Mouse (Mus musculus): ENCODE data around the gene Ube2a. TPM values are rescaled to one million over a fixed set of nuclear protein-coding genes. Genes with fewer than 3 reads are reported as not detected.

Gene Ube2a
- total and polyA plus RNA-seq, 2 experiments from 2014 or later, result 40.4 to 110 TPM

DNA sequence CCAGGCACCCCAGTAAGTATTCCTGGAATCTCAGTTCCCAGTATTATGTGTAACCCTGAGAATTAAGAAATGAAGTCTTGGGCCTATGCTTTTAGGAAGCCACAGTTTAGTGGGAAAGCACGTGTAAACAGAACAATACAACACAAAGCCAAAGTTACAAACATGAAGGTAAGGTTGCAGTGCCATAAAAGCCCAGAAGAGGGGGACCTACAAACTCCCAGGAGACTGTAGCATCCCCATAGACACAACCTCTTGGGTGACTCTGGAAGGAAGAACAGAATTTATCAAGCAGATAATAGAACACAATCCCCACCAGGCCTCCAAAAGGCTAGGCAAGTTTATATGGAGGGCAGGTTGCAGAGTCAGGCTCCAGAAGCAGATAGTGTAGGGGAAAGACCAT, 56.9 kb downstream of the Ube2a start:
- 44% methylated on average over 1 of the region's 1 CpGs for WGBS
- H3K36me3 ChIP-seq (ENCODE audit: insufficient read depth, low read length), result no peaks in the 10 kb centered on the region; the same call in 1 of the 2 replicates
- ATAC-seq (ENCODE audit: low FRiP score), result no peak
- no peak overlapping the region for H3K4me3 ChIP-seq (ENCODE audit: low read depth, low read length)
- peak; percentile 55; the same call in 1 of the 2 replicates for TF ChIP-seq CTCF (IDR thresholded peaks at IDR 0.05)
- no peak overlapping the region for H3K9ac ChIP-seq (replicated peaks; ENCODE audit: low read length, poor library complexity, severe bottlenecking)
- H3K4me1 ChIP-seq (ENCODE audit: insufficient read depth, low read length), result no peaks in the 10 kb centered on the region
- H3K9me3 ChIP-seq (ENCODE audit: low read length), result no peaks in the 10 kb centered on the region
- H3K27ac ChIP-seq (ENCODE audit: low read depth, low read length), result no peak overlapping the region
- no peak overlapping the region for H3K4me2 ChIP-seq (ENCODE audit: low read depth, low read length, poor library complexity, severe bottlenecking)
- peak; percentile 2 for DNase-seq (ENCODE audit: low spot score)
- no peaks in the 10 kb centered on the region for H3K27me3 ChIP-seq (ENCODE audit: insufficient read depth, low read length)

Other genes starting within 250 kb of the Ube2a start
- 9.8 TPM in 2 replicates for gene Akap17b, start 228.5 kb upstream of the Ube2a start, total RNA-seq (2014; rRNA removed)
- 4.9 and 5.3 TPM in 2 replicates for gene Akap17b, start 228.5 kb upstream of the Ube2a start, polyA plus RNA-seq (2015; fragmentation: Nextera tagmentation; extraction: Ambion mirVana)
- gene Slc25a43, start 130.2 kb upstream of the Ube2a start, total RNA-seq (2014; rRNA removed), result 0.42 and 0.44 TPM in 2 replicates
- 0.25 and 0.73 TPM in 2 replicates for gene Slc25a43, start 130.2 kb upstream of the Ube2a start, polyA plus RNA-seq (2015; fragmentation: Nextera tagmentation; extraction: Ambion mirVana)
- gene Slc25a5, start 78.2 kb upstream of the Ube2a start, total RNA-seq (2014; rRNA removed), result 346 and 392 TPM in 2 replicates
- 483 and 520 TPM in 2 replicates for gene Slc25a5, start 78.2 kb upstream of the Ube2a start, polyA plus RNA-seq (2015; fragmentation: Nextera tagmentation; extraction: Ambion mirVana)
- gene C330007P06Rik, start 211 bp downstream of the Ube2a start, total RNA-seq (2014; rRNA removed), result 22.0 and 28.6 TPM in 2 replicates
- gene C330007P06Rik, start 211 bp downstream of the Ube2a start, polyA plus RNA-seq (2015; fragmentation: Nextera tagmentation; extraction: Ambion mirVana), result 16.9 and 18.8 TPM in 2 replicates
- gene Nkrf, start 29.0 kb downstream of the Ube2a start, total RNA-seq (2014; rRNA removed), result 23.7 and 24.0 TPM in 2 replicates
- 15.4 and 15.5 TPM in 2 replicates for gene Nkrf, start 29.0 kb downstream of the Ube2a start, polyA plus RNA-seq (2015; fragmentation: Nextera tagmentation; extraction: Ambion mirVana)
- gene Sept6, start 117.9 kb downstream of the Ube2a start, total RNA-seq (2014; rRNA removed), result 81.4 and 137 TPM in 2 replicates
- gene Sept6, start 117.9 kb downstream of the Ube2a start, polyA plus RNA-seq (2015; fragmentation: Nextera tagmentation; extraction: Ambion mirVana), result 65.1 and 66.2 TPM in 2 replicates
- not detected in 2 replicates for gene Sowahd, start 174.9 kb downstream of the Ube2a start, total RNA-seq (2014; rRNA removed)
- gene Sowahd, start 174.9 kb downstream of the Ube2a start, polyA plus RNA-seq (2015; fragmentation: Nextera tagmentation; extraction: Ambion mirVana), result 0.16 TPM in 1 of 2 replicates, not detected in the other
- 128 TPM in 2 replicates for gene Rpl39, start 211.5 kb downstream of the Ube2a start, total RNA-seq (2014; rRNA removed)
- gene Rpl39, start 211.5 kb downstream of the Ube2a start, polyA plus RNA-seq (2015; fragmentation: Nextera tagmentation; extraction: Ambion mirVana), result 305 and 335 TPM in 2 replicates
- 11.0 and 15.1 TPM in 2 replicates for gene Upf3b, start 236.4 kb downstream of the Ube2a start, total RNA-seq (2014; rRNA removed)
- 21.6 and 27.2 TPM in 2 replicates for gene Upf3b, start 236.4 kb downstream of the Ube2a start, polyA plus RNA-seq (2015; fragmentation: Nextera tagmentation; extraction: Ambion mirVana)

All from midbrain, postnatal 0 days (tissue).